Mouse (Mus musculus) lung, adult 2 months (tissue): ENCODE measurements around the gene Arhgef39. TPM values are rescaled to one million over a fixed set of nuclear protein-coding genes. Genes with fewer than 3 reads are reported as not detected.

Source experiments
- DNase-seq: peaks from one replicate; pipeline ENCODE4 v3.0.0; 2022
- H3K4me1 ChIP-seq: fragments of 200-500 bp; 2 replicates; pipeline ENCODE4 v1.6.1; 2011; ENCODE audit warnings: low read length; ENCODE audit not compliant: control insufficient read depth, insufficient read depth
- H3K4me3 ChIP-seq: fragments of 200-500 bp; replicated peaks from 2 replicates; pipeline ENCODE3; 2011; ENCODE audit warnings: low read depth, mild to moderate bottlenecking, control low read depth, low read length; ENCODE audit errors: extremely low read depth
- CTCF ChIP-seq: fragments of 200-500 bp; IDR thresholded peaks from 2 replicates; pipeline ENCODE4 v1.5.1; 2011; ENCODE audit warnings: mild to moderate bottlenecking, low read length, control low read depth; ENCODE audit not compliant: insufficient read depth
- POLR2A ChIP-seq: fragments of 200-500 bp; IDR thresholded peaks from 2 replicates; pipeline ENCODE4 v1.6.1; 2011; ENCODE audit warnings: low read depth, mild to moderate bottlenecking, control low read depth, low read length, borderline replicate concordance; ENCODE audit errors: extremely low read depth
- WGBS: fragments of 180-500 bp; shearing (Covaris S2); methylation state at CpG from one replicate; pipeline ENCODE4 v1.1.7; 2018; 5-methylcytosine and 5-hydroxymethylcytosine counted together
- polyA plus RNA-seq: library from polyadenylated mRNA; depleted of rRNA; stranded (reverse); fragments of >200 nt; gene quantifications from 2 replicates; pipeline ENCODE4 v1.2.3, GENCODE M21; 2012

The Arhgef39 gene
- polyA plus RNA-seq, 1 experiment, result 6.9 TPM

GRCm38 (mm10) chr4:43481894-43482456 is 17.5 kb downstream of the Arhgef39 start:
- H3K4me1 ChIP-seq, result peaks cover 6% of the 10 kb centered on the region; the same call in 1 of the 2 replicates
- TF ChIP-seq POLR2A (no peak), CTCF (no peak)
- H3K4me3 ChIP-seq, result peak overlapping the region; percentile 4
- DNase-seq, result no peak
- 57% methylated on average over 7 of the region's 7 CpGs for WGBS

- DNase-seq, result no peak
- H3K4me3 ChIP-seq, result no peak overlapping the region
- peaks cover 6% of the 10 kb centered on the region; the same call in 1 of the 2 replicates for H3K4me1 ChIP-seq
- no peak for TF ChIP-seq CTCF
- 86% methylated on average over 5 of the region's 5 CpGs for WGBS
Measured at GRCm38 (mm10) chr4:43480985-43481384, 18.5 kb downstream of the Arhgef39 start.

GRCm38 (mm10) chr4:43478906-43479832 is 20.3 kb downstream of the Arhgef39 start:
- DNase-seq, result peak; percentile 61
- TF ChIP-seq CTCF (peak; percentile 47), POLR2A (no peak)
- WGBS, result 45% methylated on average over 24 of the region's 24 CpGs
- Histone ChIP-seq H3K4me3 (peak overlapping the region; percentile 17), H3K4me1 (peaks cover 6% of the 10 kb centered on the region; the same call in 1 of the 2 replicates)

GRCm38 (mm10) chr4:43478534-43478858 is 21.0 kb downstream of the Arhgef39 start:
- TF ChIP-seq POLR2A (no peak), CTCF (no peak)
- 32% methylated on average over 8 of the region's 8 CpGs for WGBS
- H3K4me3 ChIP-seq, result peak overlapping the region; percentile 79
- DNase-seq, result no peak
- peaks cover 6% of the 10 kb centered on the region; the same call in 1 of the 2 replicates for H3K4me1 ChIP-seq

- Histone ChIP-seq H3K4me3 (peak overlapping the region; percentile 79), H3K4me1 (peaks cover 6% of the 10 kb centered on the region; the same call in 1 of the 2 replicates)
- TF ChIP-seq POLR2A (peak; percentile 49; the same call in 1 of the 2 replicates), CTCF (peak; percentile 59; the same call in 1 of the 2 replicates)
- peak; percentile 83 for DNase-seq
- 13% methylated on average over 11 of the region's 11 CpGs for WGBS
Measured at GRCm38 (mm10) chr4:43477857-43478533, 21.5 kb downstream of the Arhgef39 start.

GRCm38 (mm10) chr4:43476604-43477003 is 22.9 kb downstream of the Arhgef39 start:
- DNase-seq, result no peak
- peaks cover 6% of the 10 kb centered on the region; the same call in 1 of the 2 replicates for H3K4me1 ChIP-seq
- no peak overlapping the region for H3K4me3 ChIP-seq
- no peak for TF ChIP-seq POLR2A
- peak; percentile 38; the same call in 1 of the 2 replicates for TF ChIP-seq CTCF
- 78% methylated on average over 6 of the region's 6 CpGs for WGBS

- Histone ChIP-seq H3K4me3 (no peak overlapping the region), H3K4me1 (peaks cover 3% of the 10 kb centered on the region; the same call in 1 of the 2 replicates)
- 58% methylated on average over 1 of the region's 1 CpGs for WGBS
- TF ChIP-seq POLR2A (no peak), CTCF (no peak)
- DNase-seq, result no peak
Measured at GRCm38 (mm10) chr4:43473636-43474035, 25.9 kb downstream of the Arhgef39 start.

GRCm38 (mm10) chr4:43470301-43470700 is 29.2 kb downstream of the Arhgef39 start:
- no peak for DNase-seq
- Histone ChIP-seq H3K4me3 (no peak overlapping the region), H3K4me1 (no peaks in the 10 kb centered on the region)
- TF ChIP-seq CTCF, result no peak
- TF ChIP-seq POLR2A, result no peak
- 85% methylated on average over 10 of the region's 10 CpGs for WGBS

- no peak for DNase-seq
- 84% methylated on average over 7 of the region's 7 CpGs for WGBS
- no peak for TF ChIP-seq POLR2A
- no peak for TF ChIP-seq CTCF
- Histone ChIP-seq H3K4me3 (no peak overlapping the region), H3K4me1 (no peaks in the 10 kb centered on the region)
Measured at GRCm38 (mm10) chr4:43466872-43467271, 32.6 kb downstream of the Arhgef39 start.
